Mouse (Mus musculus) forebrain, embryonic 12.5 days (tissue): Measurements from ENCODE around the gene Thy1. TPM values are rescaled to one million over a fixed set of nuclear protein-coding genes. Genes with fewer than 3 reads are reported as not detected.

Experiments
- ATAC-seq: fragments of 200-750 bp; cut with Nextera tagmentation; 2 replicates; pipeline ENCODE4 v1.8.0; 2017; ENCODE audit warnings: moderate TSS enrichment; ENCODE audit not compliant: low FRiP score
- H3K27ac ChIP-seq: fragments of 300-500 bp; sonication (generic); 2 replicates; pipeline ENCODE4 v1.5.1; 2016; ENCODE audit warnings: mild to moderate bottlenecking
- H3K27me3 ChIP-seq: fragments of 300-500 bp; sonication (generic); 2 replicates; pipeline ENCODE4 v1.6.1; 2016; ENCODE audit warnings: mild to moderate bottlenecking
- H3K36me3 ChIP-seq: fragments of 300-500 bp; sonication (generic); replicated peaks from 2 replicates; pipeline ENCODE4 v1.6.1; 2016; ENCODE audit warnings: mild to moderate bottlenecking
- H3K4me1 ChIP-seq: fragments of 300-500 bp; sonication (generic); 2 replicates; pipeline ENCODE4 v1.6.1; 2016
- H3K4me2 ChIP-seq: fragments of 300-500 bp; sonication (generic); 2 replicates; pipeline ENCODE4 v1.6.1; 2016; ENCODE audit warnings: mild to moderate bottlenecking, moderate library complexity
- H3K4me3 ChIP-seq: fragments of 300-500 bp; sonication (generic); replicated peaks from 2 replicates; pipeline ENCODE4 v1.5.1; 2016; ENCODE audit warnings: mild to moderate bottlenecking
- H3K9ac ChIP-seq: fragments of 300-500 bp; sonication (generic); 2 replicates; pipeline ENCODE4 v1.6.1; 2016; ENCODE audit warnings: mild to moderate bottlenecking
- H3K9me3 ChIP-seq: fragments of 300-500 bp; sonication (generic); 2 replicates; pipeline ENCODE4 v1.6.1; 2016
- WGBS: fragments of 180-500 bp; shearing (Covaris S2); methylation state at CpG from one replicate; pipeline ENCODE4 v1.1.7; 2016; 5-methylcytosine and 5-hydroxymethylcytosine counted together
- polyA plus RNA-seq: library from polyadenylated mRNA; unstranded; fragments of >200 nt; fragmentation: Nextera tagmentation; extraction: Ambion mirVana; gene quantifications from 2 replicates; pipeline ENCODE4 v1.2.1, GENCODE M21; 2016

Thy1 gene
- polyA plus RNA-seq, 1 experiment from 2014 or later = not detected

DNA sequence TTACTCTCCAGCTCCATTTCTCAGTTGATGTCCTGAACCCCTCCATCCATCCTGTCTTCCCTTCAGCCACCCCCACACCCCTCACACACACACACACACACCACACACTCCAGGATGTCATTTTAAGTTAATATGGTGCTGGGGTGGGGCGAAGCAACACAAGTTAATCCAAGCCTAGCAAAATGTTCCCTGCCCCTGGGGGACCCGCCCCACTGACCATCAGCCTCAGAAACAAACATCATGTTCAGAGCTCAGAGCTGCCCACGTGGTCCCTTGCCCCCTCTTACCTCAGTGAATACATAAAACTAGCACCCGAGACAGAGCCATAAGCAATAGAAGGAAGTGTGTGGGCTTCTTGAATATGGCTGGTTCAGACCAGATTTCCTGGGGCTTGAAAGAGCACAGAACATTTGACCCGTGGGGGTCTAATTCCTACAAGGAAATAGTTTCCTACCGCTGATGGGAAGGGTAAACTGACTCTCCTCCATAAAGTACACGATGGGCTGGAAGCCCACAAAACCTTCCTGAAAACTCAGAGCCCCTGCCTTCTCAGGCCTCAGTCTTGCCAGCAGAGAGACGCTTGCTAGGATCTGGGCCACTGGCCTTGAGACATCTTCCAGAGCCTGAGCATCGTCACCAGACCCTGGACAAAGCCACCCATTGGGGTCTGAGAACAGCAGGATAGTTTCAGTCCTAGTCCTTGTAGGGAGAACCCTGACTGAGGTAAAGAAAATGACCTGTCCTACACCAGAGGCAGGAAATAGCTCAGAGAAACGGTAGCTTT lies 37.0 kb downstream of the Thy1 start:
- no peak for ATAC-seq
- peaks cover 49% of the 10 kb centered on the region for H3K4me1 ChIP-seq
- no peaks in the 10 kb centered on the region for H3K9me3 ChIP-seq
- WGBS = 74% methylated on average over 10 of the region's 10 CpGs
- H3K27me3 ChIP-seq = peaks cover 42% of the 10 kb centered on the region
- no peak overlapping the region for H3K9ac ChIP-seq
- no peaks in the 10 kb centered on the region for H3K36me3 ChIP-seq
- no peak overlapping the region for H3K4me3 ChIP-seq
- no peak overlapping the region for H3K4me2 ChIP-seq
- no peak overlapping the region for H3K27ac ChIP-seq

- ATAC-seq = no peak
- peaks cover 51% of the 10 kb centered on the region for H3K4me1 ChIP-seq
Measured at GRCm38 (mm10) chr9:44080953-44081352, 37.8 kb downstream of the Thy1 start.

DNA sequence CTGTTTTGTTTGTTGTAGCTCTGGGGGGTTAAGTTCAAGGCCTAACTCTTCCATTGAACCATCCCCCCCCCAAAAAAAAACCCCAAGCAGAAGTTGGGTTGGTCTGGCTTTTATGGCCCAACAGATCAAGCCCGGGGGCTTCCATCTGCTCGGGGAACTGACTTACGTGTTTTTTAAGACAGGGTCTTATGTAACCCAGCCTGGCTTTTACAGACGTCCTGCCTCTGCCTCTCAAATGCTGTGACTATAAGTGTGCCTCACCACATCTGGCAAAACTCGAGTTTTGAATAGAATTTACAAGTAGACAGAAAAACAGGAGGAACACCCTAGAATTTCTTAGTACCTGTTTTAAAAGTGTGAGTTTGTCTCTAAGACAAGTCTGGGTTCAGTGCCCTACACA lies 38.4 kb downstream of the Thy1 start:
- Histone ChIP-seq H3K9me3 (no peaks in the 10 kb centered on the region), H3K27me3 (peaks cover 52% of the 10 kb centered on the region), H3K9ac (no peak overlapping the region), H3K27ac (no peak overlapping the region), H3K4me3 (no peak overlapping the region), H3K4me1 (peaks cover 49% of the 10 kb centered on the region), H3K36me3 (no peaks in the 10 kb centered on the region), H3K4me2 (no peak overlapping the region)
- WGBS = 62% methylated on average over 5 of the region's 5 CpGs
- ATAC-seq = no peak

More at GRCm38 (mm10) chr9:44080953-44081352, 37.8 kb downstream of the Thy1 start:
- H3K36me3 ChIP-seq = no peaks in the 10 kb centered on the region
- peaks cover 46% of the 10 kb centered on the region for H3K27me3 ChIP-seq
- H3K9me3 ChIP-seq = no peaks in the 10 kb centered on the region
- no peak overlapping the region for H3K9ac ChIP-seq
- WGBS = 87% methylated on average over 5 of the region's 5 CpGs
- H3K4me2 ChIP-seq = no peak overlapping the region
- H3K4me3 ChIP-seq = no peak overlapping the region
- no peak overlapping the region for H3K27ac ChIP-seq

DNA sequence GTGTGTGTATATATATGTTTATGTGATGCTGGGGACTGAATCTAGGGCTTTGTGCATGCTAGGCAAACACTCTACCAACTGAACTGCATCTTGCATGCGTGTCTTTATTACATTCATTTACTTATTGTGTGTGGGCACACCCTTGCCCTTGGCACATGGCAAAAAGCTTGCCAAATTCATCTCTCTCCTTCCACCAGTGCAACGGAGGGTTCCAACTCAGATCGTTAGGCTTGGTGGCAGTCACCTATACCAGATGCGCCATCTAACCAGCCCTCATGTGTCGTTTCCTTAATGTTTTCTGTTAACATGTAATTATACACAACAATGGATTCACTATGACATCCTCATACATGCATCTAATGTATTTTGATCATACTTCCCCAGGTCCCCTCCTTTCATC lies 39.1 kb downstream of the Thy1 start:
- WGBS = 86% methylated on average over 5 of the region's 5 CpGs
- Histone ChIP-seq H3K9ac (no peak overlapping the region), H3K9me3 (no peaks in the 10 kb centered on the region), H3K36me3 (no peaks in the 10 kb centered on the region), H3K4me1 (peaks cover 50% of the 10 kb centered on the region), H3K4me2 (no peak overlapping the region), H3K4me3 (no peak overlapping the region), H3K27me3 (peaks cover 58% of the 10 kb centered on the region), H3K27ac (no peak overlapping the region)
- no peak for ATAC-seq

- Histone ChIP-seq H3K36me3 (no peaks in the 10 kb centered on the region), H3K4me2 (peak overlapping the region; percentile 99), H3K4me3 (peak overlapping the region; percentile 57; the same call in 1 of the 2 replicates), H3K27me3 (peaks cover 69% of the 10 kb centered on the region), H3K9ac (no peak overlapping the region), H3K4me1 (peaks cover 56% of the 10 kb centered on the region), H3K9me3 (no peaks in the 10 kb centered on the region), H3K27ac (no peak overlapping the region)
- ATAC-seq = no peak
- WGBS = 12% methylated on average over 23 of the region's 23 CpGs
Measured at GRCm38 (mm10) chr9:44083392-44084121, 40.4 kb downstream of the Thy1 start.

DNA sequence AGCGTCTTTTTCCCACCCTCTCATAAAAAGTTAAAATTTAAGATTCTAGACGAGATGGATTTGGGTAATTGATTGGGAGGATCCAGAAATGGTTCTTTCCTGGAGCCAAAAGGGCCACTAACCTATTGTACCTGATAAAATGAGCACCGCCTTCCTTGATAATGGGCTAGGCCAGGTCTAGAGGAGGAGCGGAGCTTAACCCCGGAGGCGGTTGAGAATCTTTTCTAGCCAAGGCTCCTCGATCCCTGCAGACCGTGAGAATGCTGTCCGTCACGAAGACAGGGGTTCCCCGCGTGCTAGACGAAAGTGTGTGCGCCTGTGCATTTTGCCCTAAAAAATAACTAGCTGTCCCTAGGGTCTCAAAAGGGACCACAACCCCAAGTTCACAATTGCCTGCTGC lies 41.1 kb downstream of the Thy1 start:
- H3K9ac ChIP-seq = peak overlapping the region; percentile 65
- H3K4me1 ChIP-seq = peaks cover 49% of the 10 kb centered on the region
- peak overlapping the region; percentile 57 for H3K4me3 ChIP-seq
- H3K4me2 ChIP-seq = peak overlapping the region; percentile 99
- peaks cover 75% of the 10 kb centered on the region for H3K27me3 ChIP-seq
- H3K36me3 ChIP-seq = no peaks in the 10 kb centered on the region
- H3K27ac ChIP-seq = no peak overlapping the region
- H3K9me3 ChIP-seq = no peaks in the 10 kb centered on the region
- 0 out of 2 replicates have a peak, but pooled peaks have one; percentile 24 for ATAC-seq
- 2% methylated on average over 14 of the region's 14 CpGs for WGBS

- Histone ChIP-seq H3K4me2 (peak overlapping the region; percentile 99), H3K27me3 (peaks cover 78% of the 10 kb centered on the region), H3K27ac (no peak overlapping the region), H3K36me3 (no peaks in the 10 kb centered on the region), H3K9ac (peak overlapping the region; percentile 65), H3K4me1 (peaks cover 47% of the 10 kb centered on the region), H3K9me3 (no peaks in the 10 kb centered on the region), H3K4me3 (peak overlapping the region; percentile 57)
- peak; percentile 83 for ATAC-seq
- WGBS = 1% methylated on average over 62 of the region's 62 CpGs
Measured at GRCm38 (mm10) chr9:44084659-44085229, 41.6 kb downstream of the Thy1 start.

DNA sequence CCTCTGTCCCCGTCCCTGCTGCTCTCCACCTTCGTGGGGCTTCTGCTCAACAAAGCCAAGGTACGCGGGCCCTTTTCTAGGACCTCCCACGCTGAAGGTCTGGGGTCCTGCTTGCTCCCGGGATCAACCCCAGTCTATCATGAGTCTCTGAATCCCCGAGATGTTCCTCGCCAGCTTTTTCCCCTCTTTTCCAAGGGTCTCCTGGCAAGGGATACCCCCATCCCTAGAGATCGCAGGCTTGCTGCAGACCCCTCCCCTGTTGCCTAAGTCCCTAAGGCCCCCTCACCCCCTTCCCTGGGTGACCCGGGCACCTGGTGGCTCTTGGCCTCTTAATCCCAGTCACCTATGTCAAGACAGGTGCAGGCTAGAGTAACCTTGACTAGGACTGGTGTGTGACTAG lies 42.1 kb downstream of the Thy1 start:
- Histone ChIP-seq H3K4me2 (peak overlapping the region; percentile 99), H3K4me3 (peak overlapping the region; percentile 57), H3K9ac (peak overlapping the region; percentile 65), H3K36me3 (no peaks in the 10 kb centered on the region), H3K27me3 (peaks cover 79% of the 10 kb centered on the region), H3K4me1 (peaks cover 47% of the 10 kb centered on the region), H3K27ac (no peak overlapping the region), H3K9me3 (no peaks in the 10 kb centered on the region)
- no peak for ATAC-seq
- under 1% methylated on average over 10 of the region's 10 CpGs for WGBS

GRCm38 (mm10) chr9:44085741-44086665 lies 42.8 kb downstream of the Thy1 start:
- Histone ChIP-seq H3K27me3 (peaks cover 79% of the 10 kb centered on the region), H3K9ac (no peak overlapping the region), H3K9me3 (no peaks in the 10 kb centered on the region), H3K4me1 (peaks cover 44% of the 10 kb centered on the region), H3K27ac (no peak overlapping the region), H3K36me3 (no peaks in the 10 kb centered on the region), H3K4me3 (peak overlapping the region; percentile 57; the same call in 1 of the 2 replicates), H3K4me2 (peak overlapping the region; percentile 99; the same call in 1 of the 2 replicates)
- WGBS = 69% methylated on average over 15 of the region's 15 CpGs
- no peak for ATAC-seq

DNA sequence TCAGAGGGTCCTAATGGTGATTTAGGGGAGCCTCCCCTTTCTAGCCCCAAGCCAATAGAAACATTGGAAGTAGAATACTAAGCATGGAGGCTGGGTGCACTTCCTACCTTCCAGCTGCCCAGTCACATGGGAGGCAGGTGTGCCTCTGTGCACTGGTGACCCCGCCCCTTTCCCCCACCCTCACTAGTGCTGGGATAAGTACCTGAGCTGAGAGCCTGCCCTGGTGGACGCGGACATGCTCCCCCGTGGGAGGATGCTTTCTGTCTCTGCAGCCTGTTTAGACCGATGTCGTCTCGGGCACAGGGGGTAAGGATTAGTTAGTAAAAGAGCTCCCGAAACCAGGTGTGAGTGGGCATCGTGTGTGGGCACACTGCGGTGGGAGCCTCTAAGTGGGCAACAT lies 43.8 kb downstream of the Thy1 start:
- no peaks in the 10 kb centered on the region for H3K9me3 ChIP-seq
- H3K9ac ChIP-seq = no peak overlapping the region
- 32% methylated on average over 10 of the region's 10 CpGs for WGBS
- ATAC-seq = no peak
- no peak overlapping the region for H3K4me3 ChIP-seq
- H3K4me2 ChIP-seq = no peak overlapping the region
- peaks cover 38% of the 10 kb centered on the region for H3K4me1 ChIP-seq
- peaks cover 77% of the 10 kb centered on the region for H3K27me3 ChIP-seq
- no peak overlapping the region for H3K27ac ChIP-seq
- H3K36me3 ChIP-seq = peaks cover 4% of the 10 kb centered on the region

DNA sequence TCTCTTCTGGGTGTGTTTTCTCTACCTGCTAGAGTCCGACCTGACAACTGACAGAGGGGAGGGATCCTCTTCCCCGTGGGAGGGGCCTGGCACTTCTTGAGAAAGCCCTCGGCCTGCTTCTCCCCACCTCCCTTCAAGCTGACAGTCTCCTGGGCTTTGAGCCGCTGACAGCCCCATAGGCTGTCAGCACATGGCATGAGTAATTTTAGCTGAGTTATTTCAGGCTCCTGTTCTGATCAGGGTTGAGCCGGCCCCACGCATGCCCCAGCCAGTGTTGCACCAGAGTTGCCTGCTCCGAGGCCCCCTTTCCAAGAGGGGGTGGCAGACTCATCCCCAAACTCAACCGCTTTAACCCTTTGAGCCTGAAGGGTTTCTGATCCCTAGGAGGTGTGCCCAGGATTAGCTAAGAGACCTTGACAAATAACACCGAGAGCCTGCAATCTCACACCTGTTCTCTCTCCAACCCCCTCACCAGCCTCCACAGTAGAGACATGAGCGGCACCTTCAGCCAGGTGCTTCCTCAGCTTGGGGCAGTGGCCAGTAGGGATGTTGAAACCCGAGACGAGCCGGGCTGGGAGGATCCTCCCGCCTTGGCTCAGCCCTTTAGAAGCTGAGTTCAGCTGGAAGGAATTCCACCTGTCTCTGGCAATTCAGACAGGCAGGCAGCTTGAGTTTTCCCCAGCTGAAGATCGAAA lies 44.7 kb downstream of the Thy1 start:
- peaks cover 38% of the 10 kb centered on the region for H3K4me1 ChIP-seq
- no peak for ATAC-seq
- H3K9me3 ChIP-seq = no peaks in the 10 kb centered on the region

More for the DNA sequence above, 44.7 kb downstream of the Thy1 start:
- WGBS = 13% methylated on average over 15 of the region's 15 CpGs
- H3K27ac ChIP-seq = no peak overlapping the region
- no peak overlapping the region for H3K4me2 ChIP-seq
- peaks cover 7% of the 10 kb centered on the region for H3K36me3 ChIP-seq
- peaks cover 68% of the 10 kb centered on the region for H3K27me3 ChIP-seq
- no peak overlapping the region for H3K4me3 ChIP-seq
- H3K9ac ChIP-seq = no peak overlapping the region
